Mouse (Mus musculus) lung, postnatal 0 days (tissue): ENCODE results near the gene Ipo9.

Experiments
- CTCF ChIP-seq: IDR thresholded peaks from 2 replicates; pipeline ENCODE4 v1.5.1; 2016; ENCODE audit warnings: antibody characterized with exemption, mild to moderate bottlenecking
- EP300 ChIP-seq: IDR thresholded peaks from 2 replicates; pipeline ENCODE4 v1.6.1; 2016; ENCODE audit warnings: antibody characterized with exemption, mild to moderate bottlenecking, control low read depth

DNA sequence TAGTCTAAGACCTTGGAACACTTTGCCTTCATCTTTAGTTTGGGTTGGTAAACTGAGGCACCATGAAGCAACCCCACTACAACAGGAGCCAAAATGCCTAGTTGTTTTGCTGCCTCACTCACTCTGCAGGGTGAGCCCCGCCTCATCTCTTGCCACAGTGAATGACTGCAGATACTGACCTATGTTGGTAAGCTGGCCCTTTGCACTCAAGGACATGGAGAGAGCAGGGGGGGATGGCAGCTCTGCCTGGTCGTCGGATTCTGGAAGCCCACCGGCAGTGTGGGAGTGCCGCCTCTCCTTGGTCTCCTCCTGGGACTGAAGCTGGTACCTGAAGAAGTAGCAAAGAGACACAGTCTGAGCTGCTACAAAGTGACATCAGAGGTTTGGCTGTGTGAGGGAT lies 37.2 kb upstream of the Ipo9 start:
- TF ChIP-seq CTCF (no peak), EP300 (no peak)
